Mouse (Mus musculus) ES-Bruce4 (cell line): ENCODE measurements at regions not wholly inside any gene's neighbourhood (a gene's known extent, or its start where the extent isn't known, plus 50 kb on each side); places are given as distances from the start of the nearest gene placed in this dataset.
A peak's percentile ranks its signal among the peaks of the same experiment; 100 is the strongest.

Experiments
- H3K27ac ChIP-seq: 2 replicates; pipeline ENCODE4 v1.5.1; 2012; ENCODE audit warnings: low read length, inconsistent platforms; ENCODE audit not compliant: insufficient read depth
- H3K27me3 ChIP-seq: 2 replicates; pipeline ENCODE4 v1.6.1; 2012; ENCODE audit warnings: mild to moderate bottlenecking, low read length, inconsistent platforms; ENCODE audit not compliant: control insufficient read depth, poor library complexity, insufficient read depth, severe bottlenecking
- H3K36me3 ChIP-seq: 2 replicates; pipeline ENCODE4 v1.6.1; 2012; ENCODE audit warnings: inconsistent platforms, mild to moderate bottlenecking, low read length, moderate library complexity; ENCODE audit not compliant: control insufficient read depth, poor library complexity, insufficient read depth, severe bottlenecking
- H3K4me1 ChIP-seq: one replicate; pipeline ENCODE4 v1.8.1; 2011; ENCODE audit warnings: low read length; ENCODE audit not compliant: control insufficient read depth, insufficient read depth
- H3K4me3 ChIP-seq: 2 replicates; pipeline ENCODE4 v1.5.1; 2011; ENCODE audit warnings: low read depth, mild to moderate bottlenecking, low read length
- H3K9ac ChIP-seq: 2 replicates; pipeline ENCODE4 v1.6.1; 2012; ENCODE audit warnings: low read depth, mild to moderate bottlenecking, inconsistent platforms; ENCODE audit not compliant: poor library complexity, severe bottlenecking
- H3K9me3 ChIP-seq: replicated peaks from 2 replicates; pipeline ENCODE4 v1.6.1; 2012; ENCODE audit warnings: mild to moderate bottlenecking, low read length, inconsistent platforms; ENCODE audit not compliant: control insufficient read depth, poor library complexity, insufficient read depth, severe bottlenecking
- CTCF ChIP-seq: IDR thresholded peaks from one replicate; pipeline ENCODE4 v1.8.1; 2011; ENCODE audit warnings: low read depth, low read length
- EP300 ChIP-seq: IDR thresholded peaks from 2 replicates; pipeline ENCODE4 v1.6.1; 2011; ENCODE audit warnings: low read depth, low read length; ENCODE audit not compliant: insufficient read depth
- POLR2A ChIP-seq: IDR thresholded peaks from one replicate; pipeline ENCODE4 v1.8.1; 2011; ENCODE audit warnings: low read length; ENCODE audit not compliant: insufficient read depth

DNA sequence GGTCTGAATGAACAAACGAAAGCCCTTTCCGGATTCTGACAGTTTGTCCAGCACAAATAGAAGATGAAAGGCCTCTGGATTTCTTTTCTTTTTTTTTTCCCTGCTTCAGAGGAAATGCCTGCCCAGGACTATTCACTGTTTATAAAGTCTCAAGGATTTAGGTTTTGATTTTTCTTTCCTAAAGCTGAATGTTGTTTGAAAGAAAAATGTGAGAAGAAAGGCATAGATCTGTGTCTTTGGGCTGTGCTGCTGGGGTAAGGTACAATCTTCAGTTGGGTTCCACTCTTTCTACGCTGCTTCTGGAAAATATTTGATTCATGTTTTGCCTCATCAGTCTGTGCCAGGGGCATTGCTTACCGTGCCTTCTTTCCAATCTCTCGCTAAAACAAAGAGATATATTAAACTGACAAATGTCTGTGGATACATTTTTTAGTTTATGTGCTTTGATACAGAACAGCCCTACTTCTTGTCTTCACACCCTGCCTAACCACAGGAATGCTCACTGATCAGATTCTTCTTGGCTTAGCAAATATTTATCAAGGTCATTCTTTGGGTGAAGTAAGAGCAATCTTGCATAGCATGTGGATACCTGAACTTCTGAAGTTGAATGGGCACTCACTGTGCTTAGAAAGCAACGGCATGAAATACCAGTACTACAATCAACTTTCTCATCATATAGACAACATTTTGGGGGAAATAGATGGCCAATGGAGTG, 172.5 kb downstream of the Fam198b start:
- Histone ChIP-seq H3K36me3 (no peaks in the 10 kb centered on the region), H3K27me3 (no peaks in the 10 kb centered on the region; the same call in 1 of the 2 replicates), H3K27ac (no peak overlapping the region), H3K4me3 (no peak overlapping the region), H3K4me1 (no peaks in the 10 kb centered on the region), H3K9me3 (no peaks in the 10 kb centered on the region), H3K9ac (no peak overlapping the region)
- TF ChIP-seq CTCF (no peak), EP300 (no peak), POLR2A (no peak)

DNA sequence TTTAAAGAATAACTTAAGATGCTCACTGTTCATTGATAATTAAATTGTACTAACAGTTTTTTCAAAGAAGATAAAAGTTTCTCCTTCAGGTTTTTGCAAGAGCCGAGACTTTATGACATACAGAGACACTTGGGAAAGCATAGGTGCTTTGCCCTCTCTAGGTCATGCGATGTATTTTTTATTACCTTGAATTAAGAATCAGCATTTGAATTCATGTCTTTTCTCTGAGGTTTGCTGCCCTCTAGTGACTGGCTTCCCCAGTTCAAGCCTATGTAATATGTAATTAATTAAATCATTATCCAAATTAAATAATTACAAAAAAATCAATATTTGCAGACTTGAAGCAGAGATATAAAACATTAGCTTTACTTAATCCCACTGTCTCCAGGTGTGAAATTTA, 174.4 kb downstream of the Fam198b start:
- TF ChIP-seq POLR2A (no peak), CTCF (no peak), EP300 (no peak)
- no peaks in the 10 kb centered on the region for H3K4me1 ChIP-seq

DNA sequence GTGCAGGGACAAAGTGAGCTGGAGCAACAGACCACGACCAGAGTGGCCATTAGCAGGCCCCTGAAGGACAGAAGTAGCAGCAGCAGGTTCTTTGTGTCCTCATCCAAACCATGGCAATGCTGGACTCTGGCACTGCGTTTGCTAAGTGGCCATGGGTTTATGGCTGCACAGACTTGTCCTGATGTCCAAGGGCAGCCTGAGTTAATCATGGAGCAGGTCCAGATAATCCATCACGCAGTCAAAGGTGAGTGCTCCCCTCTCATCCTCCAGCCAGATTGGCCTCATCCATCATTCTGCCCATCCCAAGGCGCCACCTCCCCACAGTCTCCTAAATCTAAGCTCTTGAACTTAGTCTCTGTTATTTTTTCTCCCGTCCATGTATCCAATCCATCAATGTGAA, 186.4 kb downstream of the Fam198b start:
- TF ChIP-seq EP300 (no peak), CTCF (no peak), POLR2A (no peak)
- H3K27ac ChIP-seq, result no peak overlapping the region

More for the DNA sequence above, 174.4 kb downstream of the Fam198b start:
- Histone ChIP-seq H3K9me3 (no peaks in the 10 kb centered on the region), H3K9ac (no peak overlapping the region), H3K27ac (no peak overlapping the region), H3K4me3 (no peak overlapping the region), H3K27me3 (no peaks in the 10 kb centered on the region; the same call in 1 of the 2 replicates), H3K36me3 (no peaks in the 10 kb centered on the region)

DNA sequence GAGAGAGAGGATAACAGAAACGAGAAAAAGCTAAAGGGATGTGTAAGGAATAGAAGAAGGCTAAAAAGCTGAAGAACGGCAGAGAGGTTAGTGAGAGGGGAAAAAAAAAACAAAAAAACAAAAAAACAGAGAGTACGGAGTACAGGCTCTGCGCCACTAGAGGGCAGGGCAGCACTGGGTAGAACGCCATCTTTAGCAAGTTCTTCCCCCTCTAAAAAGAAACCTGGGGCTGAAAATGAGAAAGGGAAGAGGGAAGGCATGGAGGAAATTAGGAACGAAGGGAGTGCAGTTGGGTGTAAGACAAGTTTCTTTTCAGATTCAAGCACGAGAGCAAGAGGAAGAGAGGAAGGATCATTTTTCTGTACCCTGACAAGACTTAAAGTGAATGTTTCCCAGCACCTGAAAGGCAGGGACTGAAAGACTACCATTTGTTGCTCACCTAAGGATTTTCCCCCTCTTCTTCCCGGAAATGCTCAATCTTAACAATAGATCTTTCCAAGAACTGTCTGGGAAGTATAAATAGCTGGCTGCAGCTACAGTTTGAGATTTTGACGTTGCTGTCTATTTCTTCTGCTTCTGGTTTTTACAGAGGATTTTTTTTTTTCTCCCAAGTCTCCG, 195.6 kb downstream of the Fam198b start:
- Histone ChIP-seq H3K27ac (no peak overlapping the region), H3K4me3 (no peak overlapping the region), H3K36me3 (no peaks in the 10 kb centered on the region), H3K9me3 (no peaks in the 10 kb centered on the region), H3K9ac (no peak overlapping the region), H3K27me3 (no peaks in the 10 kb centered on the region), H3K4me1 (no peaks in the 10 kb centered on the region)
- no peak for TF ChIP-seq EP300
- TF ChIP-seq CTCF, result peak; percentile 71

More for the DNA sequence above, 186.4 kb downstream of the Fam198b start:
- no peak overlapping the region for H3K4me3 ChIP-seq
- H3K4me1 ChIP-seq, result no peaks in the 10 kb centered on the region
- no peaks in the 10 kb centered on the region for H3K36me3 ChIP-seq
- H3K9ac ChIP-seq, result no peak overlapping the region
- H3K27me3 ChIP-seq, result no peaks in the 10 kb centered on the region
- no peaks in the 10 kb centered on the region for H3K9me3 ChIP-seq

DNA sequence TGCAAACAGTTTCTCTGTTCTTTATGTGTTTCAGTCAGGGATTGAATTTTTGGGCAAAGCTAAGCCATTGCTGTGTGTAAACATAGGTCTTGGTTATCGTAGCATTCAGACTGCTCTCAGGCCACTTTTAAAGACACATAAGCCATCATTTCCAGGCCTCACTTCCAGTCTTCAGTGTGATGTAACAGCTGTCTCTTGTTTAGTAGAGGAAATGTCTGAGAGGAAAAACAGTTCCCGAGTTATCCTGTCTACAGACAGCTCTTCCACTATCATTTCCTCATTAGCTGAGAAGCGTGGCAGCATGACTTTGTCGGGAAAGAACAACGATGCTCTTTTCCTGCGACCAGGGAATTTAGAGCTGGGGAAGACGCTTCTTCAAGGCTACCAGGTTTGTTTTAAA, 196.9 kb downstream of the Fam198b start:
- H3K9ac ChIP-seq, result no peak overlapping the region
- no peak overlapping the region for H3K4me3 ChIP-seq
- no peak overlapping the region for H3K27ac ChIP-seq
- no peaks in the 10 kb centered on the region for H3K9me3 ChIP-seq
- H3K27me3 ChIP-seq, result no peaks in the 10 kb centered on the region
- TF ChIP-seq EP300, result no peak
- TF ChIP-seq CTCF, result no peak
- no peak for TF ChIP-seq POLR2A
- no peaks in the 10 kb centered on the region for H3K4me1 ChIP-seq
- H3K36me3 ChIP-seq, result no peaks in the 10 kb centered on the region

DNA sequence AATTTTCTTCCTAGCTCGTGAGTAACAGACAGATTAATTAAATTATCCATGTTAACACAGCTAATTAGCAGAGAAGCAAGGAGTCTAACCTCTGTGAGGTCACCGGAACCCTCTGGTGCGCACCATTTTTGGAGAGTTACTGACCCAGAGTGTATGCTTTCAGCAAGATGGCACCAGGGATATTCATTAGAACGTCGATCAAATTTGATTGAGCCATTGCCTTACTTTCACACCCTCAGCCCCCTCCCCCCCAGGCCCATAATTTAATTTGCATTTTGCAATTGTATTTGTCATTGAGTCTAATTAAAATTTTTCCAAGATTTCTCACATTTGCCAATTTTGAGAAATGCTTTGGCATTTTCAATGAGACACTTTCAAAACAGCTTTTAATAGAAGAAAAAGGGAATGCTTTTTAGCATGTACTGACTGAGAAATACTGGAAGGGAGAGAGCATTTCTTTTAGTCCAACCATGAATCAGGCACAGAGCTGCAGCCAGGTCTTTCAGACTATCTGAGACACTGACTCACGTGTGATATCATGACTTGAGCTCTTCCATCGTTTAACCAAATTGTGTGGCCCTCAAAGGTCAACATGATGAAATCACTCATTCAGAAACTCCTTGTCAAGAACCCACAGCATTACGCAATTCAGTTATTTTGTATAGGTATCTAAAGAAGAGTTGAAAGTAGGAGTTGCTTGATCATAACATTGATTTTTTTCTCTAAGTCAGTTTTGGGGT, 198.6 kb downstream of the Fam198b start:
- Histone ChIP-seq H3K9ac (no peak overlapping the region), H3K9me3 (no peaks in the 10 kb centered on the region), H3K27me3 (no peaks in the 10 kb centered on the region), H3K36me3 (no peaks in the 10 kb centered on the region), H3K4me1 (no peaks in the 10 kb centered on the region), H3K27ac (no peak overlapping the region), H3K4me3 (no peak overlapping the region)
- no peak for TF ChIP-seq EP300
- TF ChIP-seq POLR2A, result no peak
- TF ChIP-seq CTCF, result no peak
